Mouse (Mus musculus) midbrain, embryonic 13.5 days (tissue): Measurements from ENCODE around the gene Vstm2l. TPM values are rescaled to one million over a fixed set of nuclear protein-coding genes. Genes with fewer than 3 reads are reported as not detected.

Source experiments
- polyA plus RNA-seq: library from polyadenylated mRNA; unstranded; fragments of >200 nt; fragmentation: Nextera tagmentation; extraction: Ambion mirVana; gene quantifications from 2 replicates; pipeline ENCODE4 v1.2.1, GENCODE M21; 2015

The Vstm2l gene
- polyA plus RNA-seq, 1 experiment from 2014 or later = 19.3 TPM

Other genes with a start within 250 kb of the Vstm2l start
- 87.5 and 87.8 TPM in 2 replicates for gene Ctnnbl1, start 177.3 kb upstream of the Vstm2l start, polyA plus RNA-seq
- gene Tti1, start 113.8 kb downstream of the Vstm2l start, polyA plus RNA-seq = 20.6 and 22.2 TPM in 2 replicates
- gene Rprd1b, start 113.8 kb downstream of the Vstm2l start, polyA plus RNA-seq = 40.8 and 49.6 TPM in 2 replicates
- 9.1 and 12.3 TPM in 2 replicates for gene Tgm2, start 231.8 kb downstream of the Vstm2l start, polyA plus RNA-seq